Mouse (Mus musculus) stomach, embryonic 14.5 days (tissue): ENCODE results near the gene Lsm11. TPM values are rescaled to one million over a fixed set of nuclear protein-coding genes. Genes with fewer than 3 reads are reported as not detected.
A peak's percentile ranks its signal among the peaks of the same experiment; 100 is the strongest.

Experiments used
- ATAC-seq: fragments of 200-750 bp; cut with Nextera tagmentation; 2 replicates; pipeline ENCODE4 v1.8.0; 2017; ENCODE audit warnings: low read depth, moderate TSS enrichment; ENCODE audit not compliant: insufficient number of reproducible peaks, insufficient read depth, low FRiP score
- H3K27ac ChIP-seq: fragments of 300-500 bp; sonication (generic); 2 replicates; pipeline ENCODE4 v1.5.1; 2014; ENCODE audit warnings: mild to moderate bottlenecking, low read length, moderate library complexity, mixed read lengths
- H3K27me3 ChIP-seq: fragments of 300-500 bp; sonication (generic); 2 replicates; pipeline ENCODE4 v1.6.1; 2014; ENCODE audit warnings: low read length, control low read depth, mixed read lengths; ENCODE audit not compliant: control insufficient read depth, insufficient read depth
- H3K36me3 ChIP-seq: fragments of 300-500 bp; sonication (generic); 2 replicates; pipeline ENCODE4 v1.6.1; 2014; ENCODE audit warnings: mild to moderate bottlenecking, control low read depth, low read length, moderate library complexity, mixed read lengths; ENCODE audit not compliant: control insufficient read depth, insufficient read depth
- H3K4me1 ChIP-seq: fragments of 300-500 bp; sonication (generic); 2 replicates; pipeline ENCODE4 v1.6.1; 2014; ENCODE audit warnings: low read length, control low read depth, mixed read lengths; ENCODE audit not compliant: control insufficient read depth, insufficient read depth
- H3K4me2 ChIP-seq: fragments of 300-500 bp; sonication (generic); replicated peaks from 2 replicates; pipeline ENCODE4 v1.6.1; 2014; ENCODE audit warnings: low read depth, low read length, control low read depth
- H3K4me3 ChIP-seq: fragments of 300-500 bp; sonication (generic); 2 replicates; pipeline ENCODE4 v1.5.1; 2014; ENCODE audit warnings: low read depth, low read length, control low read depth
- H3K9ac ChIP-seq: fragments of 300-500 bp; sonication (generic); replicated peaks from 2 replicates; pipeline ENCODE4 v1.6.1; 2014; ENCODE audit warnings: low read depth, mild to moderate bottlenecking, control low read depth, low read length, moderate library complexity, mixed read lengths
- H3K9me3 ChIP-seq: fragments of 300-500 bp; sonication (generic); 2 replicates; pipeline ENCODE4 v1.6.1; 2016; ENCODE audit warnings: low read depth, low read length, control low read depth; ENCODE audit not compliant: control insufficient read depth
- WGBS: fragments of 180-500 bp; shearing (Covaris S2); extraction: QIAGEN DNeasy Blood & Tissue Kit; methylation state at CpG from one replicate; pipeline ENCODE4 v1.1.7; 2014; 5-methylcytosine and 5-hydroxymethylcytosine counted together
- polyA plus RNA-seq: library from polyadenylated mRNA; unstranded; fragments of >200 nt; fragmentation: Nextera tagmentation; extraction: Ambion mirVana; gene quantifications from 2 replicates; pipeline ENCODE4 v1.2.1, GENCODE M21; 2014

Lsm11 gene
- polyA plus RNA-seq, 1 experiment from 2014 or later, result 9.2 TPM

- H3K9ac ChIP-seq, result peak overlapping the region; percentile 11; the same call in 1 of the 2 replicates
- H3K9me3 ChIP-seq, result no peaks in the 10 kb centered on the region
- no peaks in the 10 kb centered on the region for H3K27me3 ChIP-seq
- H3K4me1 ChIP-seq, result peaks cover 4% of the 10 kb centered on the region; the same call in 1 of the 2 replicates
- ATAC-seq, result no peak
- peak overlapping the region; percentile 93 for H3K4me3 ChIP-seq
- H3K4me2 ChIP-seq, result peak overlapping the region; percentile 71
- H3K27ac ChIP-seq, result no peak overlapping the region
- H3K36me3 ChIP-seq, result peaks cover 6% of the 10 kb centered on the region; the same call in 1 of the 2 replicates
- WGBS, result 65% methylated on average over 7 of the region's 7 CpGs
Observed at GRCm38 (mm10) chr11:45943108-45943705, 1.5 kb downstream of the Lsm11 start.

DNA sequence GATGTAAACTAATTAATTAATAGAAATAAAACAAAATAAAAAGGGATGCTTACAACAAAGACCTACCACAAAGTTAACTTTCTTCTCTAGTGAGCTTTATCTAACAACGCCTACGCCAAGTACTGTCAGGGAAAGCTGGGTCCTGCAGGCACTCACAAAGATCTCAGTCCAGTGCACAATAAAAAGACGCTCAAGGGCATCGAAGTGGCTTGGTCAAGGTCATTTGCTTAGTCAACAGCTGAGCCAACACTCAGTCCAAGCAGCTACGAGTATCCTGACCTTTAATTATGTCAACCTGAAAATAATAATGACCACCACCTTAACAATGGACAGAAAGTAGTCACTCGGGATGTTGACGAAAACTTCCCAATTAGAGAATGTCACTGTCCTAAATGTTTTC is 2.5 kb downstream of the Lsm11 start:
- Histone ChIP-seq H3K4me1 (peaks cover 4% of the 10 kb centered on the region; the same call in 1 of the 2 replicates), H3K4me3 (no peak overlapping the region), H3K4me2 (no peak overlapping the region), H3K36me3 (peaks cover 7% of the 10 kb centered on the region), H3K9me3 (no peaks in the 10 kb centered on the region), H3K27ac (no peak overlapping the region), H3K27me3 (no peaks in the 10 kb centered on the region), H3K9ac (no peak overlapping the region)
- ATAC-seq, result no peak
- WGBS, result 94% methylated on average over 7 of the region's 7 CpGs

GRCm38 (mm10) chr11:45938917-45939316 is 5.8 kb downstream of the Lsm11 start:
- Histone ChIP-seq H3K4me3 (no peak overlapping the region), H3K9me3 (no peaks in the 10 kb centered on the region), H3K4me1 (peaks cover 4% of the 10 kb centered on the region; the same call in 1 of the 2 replicates), H3K27me3 (no peaks in the 10 kb centered on the region), H3K36me3 (peaks cover 29% of the 10 kb centered on the region), H3K27ac (no peak overlapping the region), H3K9ac (no peak overlapping the region), H3K4me2 (no peak overlapping the region)
- WGBS, result 87% methylated on average over 8 of the region's 8 CpGs
- ATAC-seq, result no peak

- Histone ChIP-seq H3K4me2 (no peak overlapping the region), H3K9me3 (no peaks in the 10 kb centered on the region), H3K9ac (no peak overlapping the region), H3K27me3 (no peaks in the 10 kb centered on the region), H3K4me1 (no peaks in the 10 kb centered on the region), H3K27ac (no peak overlapping the region), H3K4me3 (no peak overlapping the region), H3K36me3 (peaks cover 41% of the 10 kb centered on the region)
- 95% methylated on average over 8 of the region's 8 CpGs for WGBS
- no peak for ATAC-seq
Observed at GRCm38 (mm10) chr11:45937478-45937877, 7.3 kb downstream of the Lsm11 start.

DNA sequence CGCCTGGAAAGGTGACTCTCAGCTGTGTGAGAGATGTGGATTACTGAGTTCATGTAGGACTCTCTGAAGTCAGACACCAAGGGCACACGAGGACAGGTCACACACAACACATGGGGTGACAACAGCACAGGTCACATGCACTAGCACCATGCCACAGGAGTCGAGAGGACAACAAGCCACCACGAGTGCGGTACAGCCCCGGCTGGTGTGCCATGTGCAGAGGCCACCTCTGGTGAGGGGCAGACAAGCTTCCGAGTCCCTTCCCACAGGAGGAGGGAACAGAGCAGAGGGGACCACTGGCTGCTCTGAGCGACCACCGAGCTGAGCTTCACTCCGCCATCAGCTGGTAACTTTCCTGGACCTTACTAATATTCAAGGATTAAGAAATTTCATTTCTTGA is 12.0 kb downstream of the Lsm11 start:
- Histone ChIP-seq H3K4me2 (no peak overlapping the region), H3K36me3 (peaks cover 53% of the 10 kb centered on the region), H3K4me1 (no peaks in the 10 kb centered on the region), H3K27me3 (no peaks in the 10 kb centered on the region), H3K9me3 (no peaks in the 10 kb centered on the region), H3K9ac (no peak overlapping the region), H3K27ac (no peak overlapping the region), H3K4me3 (no peak overlapping the region)
- no peak for ATAC-seq
- WGBS, result 91% methylated on average over 10 of the region's 10 CpGs

DNA sequence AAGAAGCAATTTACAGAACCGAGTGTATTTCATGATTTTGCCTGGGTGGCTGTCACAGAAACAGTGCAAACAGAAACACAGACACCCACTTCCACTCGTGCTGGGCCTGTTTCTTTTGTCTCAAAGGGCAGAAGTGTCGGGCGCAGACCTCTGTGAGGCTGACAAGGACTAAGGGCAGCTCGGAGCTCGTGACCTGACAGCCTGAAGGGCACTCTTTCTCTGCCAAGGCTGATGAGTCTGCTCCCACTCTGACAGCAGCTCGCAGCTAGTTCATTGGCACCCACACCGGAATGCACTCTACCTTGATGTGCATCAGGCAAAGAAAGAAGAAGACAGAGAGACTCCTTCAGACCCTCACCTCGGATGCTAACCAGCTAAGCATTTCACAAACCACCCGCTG is 15.2 kb downstream of the Lsm11 start:
- H3K9ac ChIP-seq, result no peak overlapping the region
- WGBS, result 85% methylated on average over 10 of the region's 10 CpGs
- H3K27me3 ChIP-seq, result no peaks in the 10 kb centered on the region
- H3K27ac ChIP-seq, result no peak overlapping the region
- no peak overlapping the region for H3K4me3 ChIP-seq
- H3K4me2 ChIP-seq, result no peak overlapping the region
- H3K9me3 ChIP-seq, result no peaks in the 10 kb centered on the region
- H3K4me1 ChIP-seq, result no peaks in the 10 kb centered on the region
- H3K36me3 ChIP-seq, result peaks cover 30% of the 10 kb centered on the region
- ATAC-seq, result no peak

- no peak overlapping the region for H3K4me3 ChIP-seq
- no peaks in the 10 kb centered on the region for H3K9me3 ChIP-seq
- no peaks in the 10 kb centered on the region for H3K4me1 ChIP-seq
- H3K4me2 ChIP-seq, result no peak overlapping the region
- ATAC-seq, result no peak
- H3K9ac ChIP-seq, result no peak overlapping the region
- H3K27me3 ChIP-seq, result no peaks in the 10 kb centered on the region
- H3K36me3 ChIP-seq, result peaks cover 12% of the 10 kb centered on the region; the same call in 1 of the 2 replicates
- WGBS, result 68% methylated on average over 5 of the region's 5 CpGs
- H3K27ac ChIP-seq, result no peak overlapping the region
Observed at GRCm38 (mm10) chr11:45927456-45927855, 17.3 kb downstream of the Lsm11 start.

GRCm38 (mm10) chr11:45926640-45927082 is 18.1 kb downstream of the Lsm11 start:
- no peak overlapping the region for H3K9ac ChIP-seq

DNA sequence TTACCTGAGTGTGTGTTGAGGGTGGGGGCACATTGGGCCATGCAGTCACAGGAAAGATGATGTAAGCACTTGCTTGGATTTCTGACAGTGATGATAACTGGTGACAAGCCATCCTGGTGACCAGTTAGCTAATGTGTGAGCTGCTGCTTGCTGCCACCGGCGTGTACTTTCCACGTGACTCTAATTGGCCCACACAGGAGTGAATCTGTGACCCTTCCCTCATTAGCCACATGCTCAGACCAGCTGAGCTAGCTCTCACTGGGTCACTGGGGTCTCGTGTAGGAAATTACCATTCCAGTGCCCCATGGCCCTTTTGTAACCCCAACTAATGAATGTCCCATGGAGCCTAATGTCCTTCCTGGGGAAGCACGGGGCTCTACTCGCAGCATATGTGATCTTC is 19.3 kb downstream of the Lsm11 start:
- Histone ChIP-seq H3K9ac (no peak overlapping the region), H3K27me3 (no peaks in the 10 kb centered on the region), H3K36me3 (peaks cover 6% of the 10 kb centered on the region; the same call in 1 of the 2 replicates), H3K9me3 (no peaks in the 10 kb centered on the region), H3K4me2 (no peak overlapping the region), H3K4me3 (no peak overlapping the region), H3K4me1 (no peaks in the 10 kb centered on the region), H3K27ac (no peak overlapping the region)
- 54% methylated on average over 6 of the region's 6 CpGs for WGBS
- no peak for ATAC-seq

More at GRCm38 (mm10) chr11:45926640-45927082, 18.1 kb downstream of the Lsm11 start:
- under 1% methylated on average over 9 of the region's 9 CpGs for WGBS
- no peaks in the 10 kb centered on the region for H3K27me3 ChIP-seq
- peak overlapping the region; percentile 39 for H3K4me2 ChIP-seq
- H3K27ac ChIP-seq, result no peak overlapping the region
- no peaks in the 10 kb centered on the region for H3K4me1 ChIP-seq
- H3K4me3 ChIP-seq, result peak overlapping the region; percentile 14
- peaks cover 10% of the 10 kb centered on the region; the same call in 1 of the 2 replicates for H3K36me3 ChIP-seq
- H3K9me3 ChIP-seq, result no peaks in the 10 kb centered on the region
- ATAC-seq, result peak; percentile 89
